Mouse (Mus musculus) urinary bladder, postnatal 4 days (tissue): ENCODE data around the gene Ell3.
A peak's percentile ranks its signal among the peaks of the same experiment; 100 is the strongest.

Source experiments
- DNase-seq, 2 experiments: peaks; one replicate each; pipeline ENCODE4 v3.0.0; 2021 to 2022; ENCODE audit warnings: low spot score in 2 of 2

Ell3 gene

GRCm38 (mm10) chr2:121448136-121448535, 4.1 kb upstream of the Ell3 start:
- DNase-seq, result no peak

GRCm38 (mm10) chr2:121447006-121447405, 2.9 kb upstream of the Ell3 start:
- DNase-seq, result no peak

- DNase-seq, result no peak
Observed at GRCm38 (mm10) chr2:121446506-121446905, 2.4 kb upstream of the Ell3 start.

GRCm38 (mm10) chr2:121445117-121445516, 1.0 kb upstream of the Ell3 start:
- DNase-seq, result no peak

- DNase-seq, result no peak
Observed at GRCm38 (mm10) chr2:121443068-121443349, 1.1 kb downstream of the Ell3 start.

- peak; percentile 47 to 69 for DNase-seq
Observed at GRCm38 (mm10) chr2:121442259-121443067, 1.6 kb downstream of the Ell3 start.

GRCm38 (mm10) chr2:121441800-121442199, 2.3 kb downstream of the Ell3 start:
- DNase-seq, result no peak

GRCm38 (mm10) chr2:121440834-121441605, 3.1 kb downstream of the Ell3 start:
- no peak for DNase-seq

- no peak for DNase-seq
Observed at GRCm38 (mm10) chr2:121439746-121440145, 4.3 kb downstream of the Ell3 start.

GRCm38 (mm10) chr2:121434854-121435253, 9.2 kb downstream of the Ell3 start:
- no peak for DNase-seq

GRCm38 (mm10) chr2:121425890-121426289, 18.2 kb downstream of the Ell3 start:
- no peak for DNase-seq

GRCm38 (mm10) chr2:121423166-121423565, 20.9 kb downstream of the Ell3 start:
- no peak for DNase-seq

- no peak for DNase-seq
Observed at GRCm38 (mm10) chr2:121418476-121418875, 25.6 kb downstream of the Ell3 start.

- no peak for DNase-seq
Observed at GRCm38 (mm10) chr2:121416356-121416755, 27.7 kb downstream of the Ell3 start.

GRCm38 (mm10) chr2:121415591-121415990, 28.5 kb downstream of the Ell3 start:
- no peak for DNase-seq

GRCm38 (mm10) chr2:121415103-121415502, 29.0 kb downstream of the Ell3 start:
- no peak for DNase-seq

- DNase-seq, result no peak
Observed at GRCm38 (mm10) chr2:121414139-121414685, 29.9 kb downstream of the Ell3 start.

GRCm38 (mm10) chr2:121413387-121414042, 30.6 kb downstream of the Ell3 start, which contains the start of the genes Pdia3 and Catsper2:
TSS of gene Pdia3 (plus strand) at chr2:121413775.
TSS of gene Catsper2 (minus strand) at chr2:121413792.
- peak; percentile 96 to 99 for DNase-seq

GRCm38 (mm10) chr2:121412843-121413386, 31.2 kb downstream of the Ell3 start:
- DNase-seq, result no peak

- DNase-seq, result no peak
Observed at GRCm38 (mm10) chr2:121408160-121408559, 35.9 kb downstream of the Ell3 start.

- DNase-seq, result no peak
Observed at GRCm38 (mm10) chr2:121403296-121403695, 40.8 kb downstream of the Ell3 start.

- DNase-seq, result peak; percentile 42 to 83
Observed at GRCm38 (mm10) chr2:121396624-121397023, 47.5 kb downstream of the Ell3 start.
